Mouse (Mus musculus) ES-E14 (cell line): Measurements from ENCODE around the gene Tbc1d16. TPM values are rescaled to one million over a fixed set of nuclear protein-coding genes. Genes with fewer than 3 reads are reported as not detected.

Experiments used
- DNase-seq: peaks from one replicate; pipeline ENCODE4 v3.0.0-alpha.2; 2013; ENCODE audit warnings: low read depth, low spot score
- H3K27ac ChIP-seq: 2 replicates; pipeline ENCODE4 v1.5.1; 2012; ENCODE audit warnings: low read depth, mild to moderate bottlenecking, low read length, moderate library complexity, mixed read lengths; ENCODE audit not compliant: poor library complexity, insufficient read depth, severe bottlenecking
- H3K36me3 ChIP-seq: 2 replicates; pipeline ENCODE4 v1.6.1; 2012; ENCODE audit warnings: mild to moderate bottlenecking, low read length, moderate library complexity, mixed read lengths; ENCODE audit not compliant: control insufficient read depth, poor library complexity, insufficient read depth, severe bottlenecking
- H3K4me1 ChIP-seq, 2 experiments: fragments of 150-350 bp in 1 of 2; sonication (generic) in 1 of 2; 2 replicates each; pipeline ENCODE4 v1.6.1; 2012; ENCODE audit warnings: low read length in 2 of 2, mild to moderate bottlenecking in 1 of 2, mixed read lengths in 1 of 2; ENCODE audit not compliant: control insufficient read depth in 2 of 2, insufficient read depth in 2 of 2, poor library complexity in 1 of 2
- H3K4me3 ChIP-seq, 2 experiments: fragments of 150-350 bp in 1 of 2; sonication (generic) in 1 of 2; 2 replicates each; pipeline ENCODE4 v1.5.1; 2012; ENCODE audit warnings: low read length in 2 of 2, low read depth in 1 of 2, mild to moderate bottlenecking in 1 of 2, mixed read lengths in 1 of 2; ENCODE audit not compliant: insufficient read depth in 1 of 2, poor library complexity in 1 of 2, severe bottlenecking in 1 of 2
- H3K9ac ChIP-seq: 2 replicates; pipeline ENCODE4 v1.6.1; 2012; ENCODE audit warnings: low read depth, mild to moderate bottlenecking, low read length, mixed read lengths; ENCODE audit not compliant: poor library complexity, insufficient read depth, severe bottlenecking
- H3K9me3 ChIP-seq: fragments of 150-350 bp; sonication (generic); 2 replicates; pipeline ENCODE4 v1.6.1; 2012; ENCODE audit warnings: low read depth, mild to moderate bottlenecking, low read length; ENCODE audit not compliant: control insufficient read depth, insufficient read depth
- CHD2 ChIP-seq: IDR thresholded peaks from 2 replicates; pipeline ENCODE4 v1.6.1; 2014; ENCODE audit warnings: mild to moderate bottlenecking, low read depth, low read length, inconsistent platforms
- HCFC1 ChIP-seq: IDR thresholded peaks from 2 replicates; pipeline ENCODE4 v1.6.1; 2012; ENCODE audit warnings: low read length, inconsistent platforms, borderline replicate concordance; ENCODE audit not compliant: insufficient read depth
- MAFK ChIP-seq: IDR thresholded peaks from 2 replicates; pipeline ENCODE4 v1.6.1; 2014; ENCODE audit warnings: mild to moderate bottlenecking, low read depth, low read length, inconsistent platforms; ENCODE audit not compliant: insufficient read depth
- ZC3H11A ChIP-seq: IDR thresholded peaks from 2 replicates; pipeline ENCODE4 v1.6.1; 2012; ENCODE audit warnings: low read depth, mild to moderate bottlenecking, inconsistent platforms, low read length, borderline replicate concordance
- ZNF384 ChIP-seq: IDR thresholded peaks from 2 replicates; pipeline ENCODE4 v1.6.1; 2012; ENCODE audit warnings: low read depth, low read length, inconsistent platforms
- in situ Hi-C, 2 experiments: fragments of 600-800 bp; cut with MboI; formaldehyde crosslinking; loops; one replicate each; pipeline ENCODE4 v1.15.1; 2025; ENCODE audit warnings: low sequenced_read_pairs in 2 of 2, inconsistent platforms in 1 of 2; ENCODE audit not compliant: unreplicated experiment in 2 of 2
- total RNA-seq: library from RNA; depleted of rRNA; stranded (reverse); fragments of 300-350 nt; gene quantifications from 2 replicates; pipeline ENCODE4 v1.2.3, GENCODE M21; 2012

The Tbc1d16 gene
- total RNA-seq, 1 experiment, result 6.3 TPM

GRCm38 (mm10) chr11:119133437-119134221 is 94.7 kb downstream of the Tbc1d16 start:
- in situ Hi-C loops, result no loop called here
- H3K9me3 ChIP-seq, result no peaks in the 10 kb centered on the region
- no peak for DNase-seq
- H3K36me3 ChIP-seq, result no peaks in the 10 kb centered on the region
- H3K4me3 ChIP-seq, result no peak overlapping the region
- H3K4me1 ChIP-seq, result peaks cover 0 to 3% of the 10 kb centered on the region in 2 experiments; a peak in 1 of 4 replicates
- H3K9ac ChIP-seq, result no peak overlapping the region
- H3K27ac ChIP-seq, result no peak overlapping the region
- TF ChIP-seq ZC3H11A, result no peak
- TF ChIP-seq HCFC1, result no peak
- TF ChIP-seq ZNF384, result no peak
- no peak for TF ChIP-seq CHD2
- TF ChIP-seq MAFK, result no peak

DNA sequence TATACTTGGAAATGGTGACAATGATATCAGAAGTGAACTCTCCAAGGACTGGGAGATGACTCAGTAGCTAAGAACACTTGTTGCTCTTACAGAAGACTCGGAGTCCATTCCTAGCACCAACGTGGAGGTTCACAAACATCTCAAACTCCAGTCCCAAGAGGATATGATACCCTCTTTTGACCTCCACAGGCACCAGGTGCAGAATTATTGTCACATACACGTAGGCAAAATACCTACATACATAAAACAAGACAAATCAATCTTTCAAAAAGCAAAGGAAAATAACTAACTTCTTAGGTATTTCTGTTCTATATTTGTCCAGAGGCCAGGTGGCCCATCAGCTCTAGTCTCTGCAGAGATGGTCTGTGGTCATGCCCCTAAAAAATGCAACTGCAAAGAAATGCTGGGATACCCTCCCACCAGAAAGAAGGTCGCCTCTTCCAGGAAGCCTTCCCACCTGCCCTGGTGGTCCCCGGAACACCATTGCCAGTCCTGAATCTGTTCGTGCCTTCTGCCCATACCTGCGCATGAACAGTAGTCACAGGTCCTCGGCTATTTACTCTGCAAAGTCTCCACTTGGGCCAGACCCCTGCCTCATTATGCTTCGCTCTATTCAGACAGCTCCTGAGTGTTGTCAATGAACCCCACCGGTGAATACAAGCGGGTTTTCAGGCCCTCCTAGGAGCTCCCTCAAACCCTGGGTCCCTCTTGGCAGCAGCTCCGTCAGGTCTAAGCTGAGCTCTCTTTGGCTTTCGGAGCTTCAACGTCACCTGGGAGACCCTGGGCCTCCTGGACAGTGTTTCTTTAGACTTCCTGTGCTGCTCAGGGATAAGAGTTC is 95.9 kb downstream of the Tbc1d16 start:
- no peak for DNase-seq
- no peaks in the 10 kb centered on the region for H3K36me3 ChIP-seq
- H3K9ac ChIP-seq, result no peak overlapping the region
- peaks cover 0 to 6% of the 10 kb centered on the region in 2 experiments; a peak in 1 of 4 replicates for H3K4me1 ChIP-seq
- TF ChIP-seq CHD2 (no peak), ZC3H11A (no peak), MAFK (no peak), ZNF384 (no peak), HCFC1 (no peak)
- H3K27ac ChIP-seq, result no peak overlapping the region
- H3K9me3 ChIP-seq, result no peaks in the 10 kb centered on the region
- in situ Hi-C loops, result no loop called here
- H3K4me3 ChIP-seq, result no peak overlapping the region

DNA sequence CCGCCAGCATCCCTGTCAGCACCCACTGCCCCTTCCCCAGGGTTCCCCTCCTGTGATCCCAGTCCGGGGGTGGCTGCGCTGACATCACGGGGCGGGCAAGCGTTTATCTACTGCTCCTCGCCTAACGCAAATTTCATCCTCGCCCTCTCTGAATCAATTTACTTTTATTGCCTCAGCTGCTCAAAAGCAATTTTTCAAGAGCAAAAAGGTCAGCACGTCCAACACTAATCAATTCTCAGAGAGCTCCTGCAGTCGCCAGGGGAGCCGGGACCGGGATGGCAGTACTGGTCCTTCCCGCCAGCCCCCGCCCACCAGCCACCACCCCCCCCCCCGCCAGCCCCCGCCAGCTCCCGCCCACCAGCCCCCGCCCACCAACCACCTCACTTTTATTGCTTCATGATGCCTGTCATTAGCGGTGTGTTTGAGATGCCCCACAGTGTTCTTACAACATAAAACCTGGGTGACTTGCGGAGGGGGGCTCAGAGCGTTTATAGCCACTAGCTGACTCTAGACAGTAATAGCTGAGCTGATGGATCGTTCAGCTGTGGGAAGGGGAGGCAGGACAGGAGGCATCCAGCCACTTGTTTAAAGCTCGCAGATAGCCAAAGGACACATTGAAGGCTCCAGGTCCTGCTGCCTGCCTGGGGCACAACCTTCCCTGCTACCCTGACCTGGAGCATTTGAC is 98.1 kb downstream of the Tbc1d16 start:
- Histone ChIP-seq H3K4me3 (no peak overlapping the region), H3K27ac (no peak overlapping the region), H3K4me1 (peaks cover 0 to 6% of the 10 kb centered on the region in 2 experiments; a peak in 1 of 4 replicates), H3K36me3 (no peaks in the 10 kb centered on the region), H3K9me3 (no peaks in the 10 kb centered on the region), H3K9ac (no peak overlapping the region)
- TF ChIP-seq CHD2 (no peak), ZC3H11A (no peak), HCFC1 (no peak), ZNF384 (no peak), MAFK (no peak)
- in situ Hi-C loops, result no loop called here
- no peak for DNase-seq

GRCm38 (mm10) chr11:119129281-119130058 is 98.8 kb downstream of the Tbc1d16 start:
- no peak for TF ChIP-seq MAFK
- no peak for TF ChIP-seq CHD2
- no peak for TF ChIP-seq HCFC1
- no peak for TF ChIP-seq ZNF384
- no peak for TF ChIP-seq ZC3H11A
- no peaks in the 10 kb centered on the region for H3K36me3 ChIP-seq
- no peak overlapping the region for H3K4me3 ChIP-seq
- no peak overlapping the region for H3K9ac ChIP-seq
- in situ Hi-C loops, result no loop called here
- no peak overlapping the region for H3K27ac ChIP-seq
- DNase-seq, result no peak
- peaks cover 0 to 6% of the 10 kb centered on the region in 2 experiments; a peak in 1 of 4 replicates for H3K4me1 ChIP-seq
- H3K9me3 ChIP-seq, result no peaks in the 10 kb centered on the region
